Comparison of ENCODE assay signal across 18 mouse cellular contexts in genomic region chr1:118622857-118623256, GRCm38 (mm10). TPM values are rescaled to one million over a fixed set of nuclear protein-coding genes. Genes with fewer than 3 reads are reported as not detected.
"Had no signal": no experiment of that assay in that cellular context is flagged by ENCODE, and none has a peak within 500 bp of the region (broad histone marks: within the 10 kb centered on the region; RNA-seq: fewer than 3 reads in every experiment).

No protein-coding gene starts in this region.

- H3K9ac ChIP-seq: liver, embryonic 14.5 days; lung, embryonic 14.5 days; midbrain, embryonic 13.5 days; midbrain, embryonic 15.5 days; neural tube, embryonic 12.5 days; stomach, embryonic 15.5 days had no signal

- H3K4me1 ChIP-seq: stomach, embryonic 15.5 days had no signal

- DNase-seq: lung, adult 18-20 months; lung, embryonic 14.5 days; lung, postnatal 10 days; lung, postnatal 4 days; right cerebral cortex, postnatal 14 days; thymus, adult 2 months; thymus, postnatal 25 days; thymus, postnatal 4 days had no signal

- H3K9me3 ChIP-seq: midbrain, embryonic 13.5 days; midbrain, embryonic 15.5 days; neural tube, embryonic 12.5 days; stomach, embryonic 15.5 days had no signal

- H3K4me3 ChIP-seq: midbrain, embryonic 13.5 days; midbrain, embryonic 15.5 days; neural tube, embryonic 12.5 days; stomach, embryonic 15.5 days had no signal

- ATAC-seq: midbrain, embryonic 13.5 days; midbrain, embryonic 15.5 days had no signal

- H3K27ac ChIP-seq: liver, embryonic 14.5 days; midbrain, embryonic 13.5 days; midbrain, embryonic 15.5 days; neural tube, embryonic 12.5 days; stomach, embryonic 15.5 days had no signal

- H3K36me3 ChIP-seq: midbrain, embryonic 13.5 days; midbrain, embryonic 15.5 days; neural tube, embryonic 12.5 days; stomach, embryonic 15.5 days had no signal

- H3K27me3 ChIP-seq: stomach, embryonic 15.5 days had no signal

- H3K4me2 ChIP-seq: lung, embryonic 14.5 days; midbrain, embryonic 11.5 days; midbrain, embryonic 13.5 days; midbrain, embryonic 15.5 days; neural tube, embryonic 12.5 days; stomach, embryonic 15.5 days had no signal

RNA-seq across cellular contexts. Expression of gene Tfcp2l1, which starts 4.9 kb away (rescaled TPM):
- total RNA-seq: megakaryocyte, adult 5-6 weeks; megakaryocyte-erythroid progenitor cell, adult 5-6 weeks; monocyte, adult 5-6 weeks; neutrophil, adult 5-6 weeks had no signal
